Mouse (Mus musculus): ENCODE results near the gene Ccdc159.

DNA sequence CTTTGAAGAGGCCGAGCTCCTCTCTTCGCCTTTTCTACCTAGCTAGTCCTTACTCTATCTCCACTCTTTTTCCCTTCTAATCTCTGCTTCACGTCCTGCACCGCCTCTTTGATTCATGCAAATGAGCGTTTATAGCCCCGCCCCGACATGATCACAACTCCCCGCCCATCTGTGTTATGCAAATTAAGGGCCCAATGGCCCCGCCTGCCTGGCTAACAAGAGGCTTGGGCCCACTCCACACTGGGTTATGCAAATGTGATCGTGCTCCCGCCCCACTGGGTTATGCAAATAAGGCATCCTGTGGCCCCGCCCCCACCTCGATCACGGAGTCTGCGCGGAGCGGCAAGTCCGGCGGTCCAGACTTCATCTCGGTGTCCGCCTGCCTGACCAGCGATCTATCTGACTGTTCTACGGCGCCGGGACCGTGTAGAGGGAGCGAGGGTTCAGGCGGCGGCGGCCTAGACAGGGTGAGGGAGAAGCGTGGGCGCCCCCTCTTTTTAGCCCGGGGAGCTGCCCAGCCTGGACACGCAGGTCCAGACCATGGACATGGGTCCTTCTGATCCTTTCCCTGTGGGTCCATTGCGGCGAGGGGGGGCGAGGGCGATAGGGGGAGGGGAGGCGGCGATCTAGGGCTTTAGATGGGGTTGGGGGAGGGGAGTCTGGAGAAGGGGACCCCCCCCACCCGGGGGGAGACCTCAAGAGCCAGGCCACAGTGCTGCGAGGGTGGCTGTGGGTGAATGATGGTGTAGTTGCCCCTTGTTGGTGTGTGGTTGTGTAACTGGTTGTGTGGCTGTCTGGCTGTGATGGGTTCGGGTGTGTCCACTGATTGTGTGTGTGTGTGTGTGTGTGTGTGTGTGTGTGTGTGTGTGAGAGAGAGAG lies 9.7 kb downstream of the Ccdc159 start, which contains the start of gene Plppr2:
- TF ChIP-seq GATA1 (IDR thresholded peaks at IDR 0.05; ENCODE audit: low read length) (no peak), TAL1 (IDR thresholded peaks at IDR 0.05; ENCODE audit: low read length) (no peak)

Data from erythroblast, embryonic 14.5 days (primary cell).